Mouse (Mus musculus): ENCODE results near the gene Cts6.
"Not testable (repeated sequence)": the region's sequence is repeated elsewhere in the genome, so short reads cannot be mapped to it uniquely, and the experiment has no call there.

Gene Cts6

GRCm38 (mm10) chr13:61203310-61203709 is at the start of gene Cts6:
TSS of gene Cts6 (minus strand) at chr13:61203410.
- no peak for DNase-seq (ENCODE audit: low spot score in 2 of 2)

- peak in 1 of 2 experiments; percentile 58 for DNase-seq (ENCODE audit: low spot score in 2 of 2)
Observed at GRCm38 (mm10) chr13:61241076-61241947, 38.1 kb upstream of the Cts6 start.

- not testable (repeated sequence) for DNase-seq (ENCODE audit: low spot score in 2 of 2)
Observed at GRCm38 (mm10) chr13:61185151-61185933, 17.9 kb downstream of the Cts6 start.

- no peak for DNase-seq (ENCODE audit: low spot score in 2 of 2)
Observed at GRCm38 (mm10) chr13:61164622-61165021, 38.6 kb downstream of the Cts6 start.

DNA sequence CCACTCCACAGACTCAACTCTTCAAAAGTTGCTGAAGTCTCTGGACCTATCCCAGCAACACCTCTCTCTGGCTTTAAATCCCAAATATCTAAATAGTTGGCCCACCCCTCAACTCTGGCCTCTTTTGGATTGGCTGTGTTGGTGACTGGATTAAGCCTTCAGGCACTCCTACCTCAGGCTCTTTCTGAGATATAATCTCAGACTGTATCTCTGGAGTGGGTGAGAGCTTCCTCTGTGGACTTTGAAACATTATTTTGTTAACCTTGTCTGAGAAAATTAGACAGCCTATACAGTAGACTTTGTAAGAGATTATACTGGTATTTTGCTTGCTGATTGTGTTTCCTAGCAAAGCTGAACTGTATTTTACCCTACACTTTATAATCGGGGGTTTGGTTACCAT is 39.1 kb downstream of the Cts6 start, which contains the start of gene Ctsr:
Ctsr (minus strand) TSS at position 101 of the 400 bp plus-strand sequence.
- DNase-seq (ENCODE audit: low spot score in 2 of 2): no peak
